10 mouse cellular contexts compared by ENCODE assay signal in genomic region chr13:106715771-106716170, GRCm38 (mm10).
DNase-seq lines count a peak whose midpoint lies in the region; ATAC-seq lines count a peak whose summit lies in the region.
"Had no signal": no experiment of that assay in that cellular context is flagged by ENCODE, and none has a peak within 500 bp of the region (broad histone marks: within the 10 kb centered on the region; RNA-seq: fewer than 3 reads in every experiment).

No protein-coding gene starts in this region.

- no peak overlapping the region for H3K4me2 ChIP-seq in midbrain, embryonic 14.5 days (ENCODE audit: low read length)
- no peak overlapping the region for H3K4me2 ChIP-seq in midbrain, embryonic 16.5 days (ENCODE audit: low read length)
- H3K4me2 ChIP-seq: hindbrain, embryonic 15.5 days; neural tube, embryonic 12.5 days had no signal

- H3K36me3 ChIP-seq in midbrain, embryonic 14.5 days (ENCODE audit: control insufficient read depth, insufficient read depth, low read length): no peaks in the 10 kb centered on the region
- no peaks in the 10 kb centered on the region for H3K36me3 ChIP-seq in midbrain, embryonic 16.5 days (ENCODE audit: control insufficient read depth, insufficient read depth, low read length)
- H3K36me3 ChIP-seq: hindbrain, embryonic 15.5 days; neural tube, embryonic 12.5 days had no signal

- DNase-seq in gastrocnemius, postnatal 10 days: peak; percentile 15
- no peak for DNase-seq in gastrocnemius, postnatal 36 days
- peak; percentile 33 for DNase-seq in midbrain, embryonic 14.5 days
- peak; percentile 21 for DNase-seq in layer of hippocampus, postnatal 14 days (ENCODE audit: low spot score in 2 of 2)
- DNase-seq in thymus, postnatal 25 days: peak; percentile 22
- no peak for DNase-seq in testis, postnatal 14 days (ENCODE audit: low spot score)

- no peak overlapping the region for H3K27ac ChIP-seq in midbrain, embryonic 14.5 days (replicated peaks; ENCODE audit: low read depth, low read length)
- no peak overlapping the region for H3K27ac ChIP-seq in midbrain, embryonic 16.5 days (ENCODE audit: low read length)
- H3K27ac ChIP-seq: hindbrain, embryonic 15.5 days; neural tube, embryonic 12.5 days had no signal

- ATAC-seq in midbrain, embryonic 14.5 days (ENCODE audit: low FRiP score, low TSS enrichment): no peak
- ATAC-seq in midbrain, embryonic 16.5 days: no peak
- ATAC-seq in common myeloid progenitor, adult 5-6 weeks (replicated peaks; ENCODE audit: low read depth, poor library complexity, severe bottlenecking): peak; percentile 78

- 69% methylated on average over 2 of the region's 2 CpGs for WGBS in midbrain, embryonic 14.5 days
- WGBS in midbrain, embryonic 16.5 days: 68% methylated on average over 2 of the region's 2 CpGs

- no peak overlapping the region for H3K9ac ChIP-seq in midbrain, embryonic 14.5 days (replicated peaks; ENCODE audit: low read length)
- H3K9ac ChIP-seq in midbrain, embryonic 16.5 days (ENCODE audit: low read depth, low read length): no peak overlapping the region
- H3K9ac ChIP-seq: hindbrain, embryonic 15.5 days; neural tube, embryonic 12.5 days had no signal

- H3K4me1 ChIP-seq in midbrain, embryonic 14.5 days (ENCODE audit: control insufficient read depth, insufficient read depth, low read length): no peaks in the 10 kb centered on the region
- no peaks in the 10 kb centered on the region for H3K4me1 ChIP-seq in midbrain, embryonic 16.5 days (ENCODE audit: control insufficient read depth, insufficient read depth, low read length)
- H3K4me1 ChIP-seq: hindbrain, embryonic 15.5 days; neural tube, embryonic 12.5 days had no signal

- no peak overlapping the region for H3K4me3 ChIP-seq in midbrain, embryonic 14.5 days (replicated peaks; ENCODE audit: low read depth, low read length)
- no peak overlapping the region for H3K4me3 ChIP-seq in midbrain, embryonic 16.5 days (ENCODE audit: low read depth, low read length)
- H3K4me3 ChIP-seq: hindbrain, embryonic 15.5 days; neural tube, embryonic 12.5 days had no signal

- H3K27me3 ChIP-seq in midbrain, embryonic 14.5 days (ENCODE audit: control insufficient read depth, insufficient read depth, low read length): no peaks in the 10 kb centered on the region
- H3K27me3 ChIP-seq in midbrain, embryonic 16.5 days (ENCODE audit: control insufficient read depth, insufficient read depth, low read depth, low read length): no peaks in the 10 kb centered on the region
- H3K27me3 ChIP-seq: hindbrain, embryonic 15.5 days; neural tube, embryonic 12.5 days had no signal

- intact Hi-C loops in gastrocnemius, postnatal 36 days (cut with DNase I): no loop called here

- no peaks in the 10 kb centered on the region for H3K9me3 ChIP-seq in midbrain, embryonic 14.5 days (ENCODE audit: control insufficient read depth, low read length)
- no peaks in the 10 kb centered on the region for H3K9me3 ChIP-seq in midbrain, embryonic 16.5 days (replicated peaks; ENCODE audit: control insufficient read depth, low read length, poor library complexity, severe bottlenecking)
- H3K9me3 ChIP-seq: hindbrain, embryonic 15.5 days; neural tube, embryonic 12.5 days had no signal

Comparison
In these comparisons a context has a peak if more than half of its experiments do, and no peak if none do; other contexts are left out.
1. DNase-seq: peak in gastrocnemius, postnatal 10 days (single experiment), midbrain, embryonic 14.5 days (single experiment), layer of hippocampus, postnatal 14 days (2 of 2) and thymus, postnatal 25 days (single experiment); none in gastrocnemius, postnatal 36 days (0 of 2) and testis, postnatal 14 days (single experiment).